Mouse (Mus musculus) retina, embryonic 14.5 days (tissue): Measurements from ENCODE around the gene Fam170b.

Source experiments
- DNase-seq: peaks from one replicate; pipeline ENCODE4 v3.0.0-alpha.2; 2015; ENCODE audit warnings: low spot score

Gene Fam170b

GRCm38 (mm10) chr14:32833847-32834246 lies at the start of gene Fam170b:
Gene Fam170b, plus strand, starts transcription at chr14:32833962.
- DNase-seq: no peak

DNA sequence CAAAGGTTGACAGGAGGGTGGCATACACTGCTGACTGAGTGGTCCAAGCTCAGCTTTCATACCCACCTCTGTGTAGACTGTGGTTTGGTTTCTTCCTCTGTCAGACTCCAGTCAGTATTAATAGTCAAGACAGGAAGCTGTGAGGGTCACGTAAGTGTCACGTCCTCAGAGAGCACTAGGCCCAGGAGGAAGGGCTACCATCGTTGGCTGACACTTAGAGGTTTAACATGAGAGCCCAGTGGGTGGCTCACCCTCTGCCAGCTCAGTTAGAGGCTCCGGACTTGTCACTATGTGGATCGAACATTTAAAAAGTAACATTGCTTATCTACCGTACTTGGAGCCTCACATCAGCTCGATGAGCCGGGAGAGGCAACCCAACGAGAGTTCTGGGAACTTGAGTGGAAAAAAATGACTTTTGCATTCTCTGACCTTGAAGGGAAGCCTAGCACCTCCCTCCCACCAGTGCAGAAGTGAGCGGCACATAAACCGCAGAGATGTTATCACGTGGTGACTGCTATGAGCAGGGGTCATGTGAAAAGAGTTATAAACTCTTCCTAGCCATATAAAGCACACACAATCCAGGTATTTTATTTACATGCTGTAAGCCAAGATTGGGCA lies 49.5 kb upstream of the Fam170b start:
- no peak for DNase-seq

- no peak for DNase-seq
Measured at GRCm38 (mm10) chr14:32784748-32785134, 49.0 kb upstream of the Fam170b start.

DNA sequence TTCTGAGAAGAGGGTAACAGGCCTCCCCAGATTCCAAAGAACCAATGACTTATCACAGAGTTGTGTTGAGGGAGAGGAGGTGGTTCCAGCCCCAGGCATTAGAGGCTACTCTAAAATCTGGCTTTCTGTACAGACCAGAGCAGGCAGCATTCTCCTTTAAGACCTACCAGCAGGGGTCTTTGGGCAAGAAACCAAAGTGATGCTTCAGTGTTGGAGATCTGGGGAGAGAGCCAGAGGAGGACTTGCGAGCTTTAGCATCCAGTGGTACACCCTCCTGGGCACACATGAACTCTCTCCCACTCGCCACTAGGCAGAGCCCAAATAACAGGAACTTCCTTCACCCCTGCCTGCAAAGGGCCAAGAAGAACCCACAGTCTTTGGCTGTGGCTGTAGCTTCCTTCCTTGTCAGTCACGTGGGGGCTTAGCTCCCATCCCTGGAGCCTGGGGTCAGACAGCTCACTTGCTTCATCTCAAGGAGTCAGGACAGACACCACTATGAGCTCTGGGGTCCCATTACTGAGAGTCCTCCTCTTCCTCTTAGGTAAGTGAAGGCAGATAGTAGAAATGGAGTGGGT lies 48.1 kb upstream of the Fam170b start, which contains the start of gene Tmem273:
Gene Tmem273 (plus strand): TSS at position 408 of the 575 bp plus-strand sequence.
- DNase-seq: no peak

- DNase-seq: peak; percentile 6
Measured at GRCm38 (mm10) chr14:32787691-32788090, 46.1 kb upstream of the Fam170b start.

- peak; percentile 40 for DNase-seq
Measured at GRCm38 (mm10) chr14:32796375-32796774, 37.4 kb upstream of the Fam170b start.

DNA sequence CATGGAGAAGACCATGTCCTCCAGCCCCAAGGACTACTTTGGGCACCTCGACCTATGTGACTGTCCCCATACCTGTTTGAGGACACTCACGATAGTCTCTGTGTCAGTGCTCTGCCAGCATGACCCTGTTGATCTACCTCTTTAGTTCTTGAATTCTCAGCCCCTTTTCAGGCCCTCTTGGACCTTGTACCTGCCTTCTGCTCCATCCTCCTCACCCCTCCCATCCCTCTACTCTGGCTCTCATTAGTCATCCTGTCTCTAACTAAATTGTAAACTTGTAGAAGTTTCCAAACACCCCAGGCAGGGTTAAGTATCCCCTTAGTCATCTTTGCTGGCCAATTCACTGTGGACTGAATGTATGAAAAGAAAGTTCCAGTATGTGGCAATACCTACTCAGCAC lies 36.0 kb upstream of the Fam170b start:
- DNase-seq: no peak

DNA sequence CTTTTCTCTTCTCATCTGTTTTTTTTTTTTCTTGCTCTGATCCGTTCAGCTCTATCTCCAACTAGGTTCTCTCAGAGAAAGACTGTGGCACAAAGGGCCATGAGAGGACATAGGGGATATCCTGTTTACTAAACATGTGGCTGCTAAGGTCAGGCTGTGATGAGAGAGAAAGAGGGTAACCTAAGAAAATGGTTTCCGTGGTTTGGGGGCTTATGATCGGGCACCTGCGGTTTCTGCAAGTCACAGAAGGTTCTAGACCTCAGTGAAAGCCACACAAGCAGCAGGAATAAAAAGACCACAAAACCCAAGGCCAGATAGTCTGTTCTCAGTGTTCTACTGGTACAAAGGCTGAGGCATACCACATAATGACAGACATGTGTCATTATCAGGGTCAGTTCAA lies 35.4 kb upstream of the Fam170b start:
- DNase-seq: no peak

DNA sequence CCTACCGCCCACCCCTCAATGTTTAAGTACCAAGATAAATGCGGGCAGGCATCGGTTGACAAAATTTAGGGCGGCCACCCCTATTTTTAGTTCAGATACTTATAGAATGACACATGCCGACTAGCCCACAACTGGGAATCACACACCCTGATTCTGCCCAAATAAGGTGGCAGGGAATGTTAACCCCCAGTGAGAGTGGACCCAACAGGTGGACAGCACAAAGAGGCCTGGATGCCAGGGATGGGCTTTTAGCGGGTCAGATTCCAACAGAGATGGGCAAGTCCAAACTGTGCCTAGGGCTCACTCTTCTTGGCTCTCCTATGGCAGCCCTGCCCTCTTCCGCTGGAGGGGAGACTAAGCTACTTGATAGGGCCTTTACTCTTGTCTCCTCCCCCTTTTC lies 33.7 kb upstream of the Fam170b start:
- no peak for DNase-seq

- DNase-seq: peak; percentile 81
Measured at GRCm38 (mm10) chr14:32801016-32801661, 32.6 kb upstream of the Fam170b start.

DNA sequence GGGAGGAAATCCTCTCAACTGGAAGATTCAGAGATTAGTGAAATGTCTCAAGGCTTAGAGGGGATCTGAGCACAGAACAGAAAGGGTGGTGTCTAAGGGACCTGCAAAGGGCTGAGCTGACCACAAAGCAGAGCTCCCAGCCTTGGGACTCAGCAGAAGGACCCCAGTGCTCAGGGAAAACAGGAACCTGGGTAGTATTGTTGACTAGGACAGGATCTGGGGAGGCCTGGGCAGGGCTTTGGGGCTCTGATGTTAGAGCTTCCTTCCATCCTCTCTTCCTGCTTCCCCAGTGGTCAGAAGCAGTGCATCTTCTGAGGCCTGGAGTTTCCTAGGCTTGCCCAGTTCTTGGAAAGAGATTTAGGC lies 32.1 kb upstream of the Fam170b start:
- DNase-seq: no peak

GRCm38 (mm10) chr14:32810111-32810510 lies 23.7 kb upstream of the Fam170b start:
- DNase-seq: no peak

GRCm38 (mm10) chr14:32812429-32812828 lies 21.3 kb upstream of the Fam170b start:
- DNase-seq: no peak

DNA sequence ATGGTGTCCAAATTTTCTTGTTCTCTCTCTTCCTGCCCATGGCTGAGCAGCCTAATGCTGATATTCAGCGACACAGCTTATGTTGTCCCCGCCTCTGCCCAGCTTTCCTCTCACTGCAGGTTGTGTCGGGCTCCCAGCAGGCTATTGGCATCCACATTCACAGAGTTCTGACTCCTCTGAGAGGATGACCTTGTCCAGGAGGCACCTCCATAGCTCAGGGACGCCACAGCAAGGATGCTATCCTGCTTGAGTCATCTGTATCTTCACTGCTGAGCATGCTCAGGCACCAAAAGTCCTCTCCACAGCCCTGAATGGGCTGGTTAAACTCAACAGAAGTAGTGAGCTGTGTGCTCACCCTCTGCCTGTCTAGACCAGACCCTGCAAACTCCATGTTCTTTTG lies 18.8 kb upstream of the Fam170b start:
- DNase-seq: no peak

DNA sequence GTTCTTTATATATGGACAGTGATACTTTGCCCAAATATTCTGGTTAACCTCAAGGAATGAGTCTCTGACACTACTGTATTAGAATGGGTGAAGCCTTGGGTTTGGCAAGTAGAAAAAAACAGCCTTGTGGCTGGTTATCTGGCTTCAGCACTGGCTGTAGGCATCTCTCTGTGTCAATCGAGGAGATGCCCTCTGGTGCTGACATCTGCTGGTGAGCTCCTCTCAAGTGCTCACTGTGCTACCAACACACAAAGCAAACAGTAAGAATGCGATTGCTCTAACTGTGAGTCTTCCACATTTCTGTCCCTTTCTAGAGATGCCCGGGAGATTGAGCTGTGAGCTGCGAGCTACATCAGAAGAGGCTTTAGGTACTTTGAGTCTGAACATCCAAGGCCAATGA lies 17.2 kb upstream of the Fam170b start:
- no peak for DNase-seq

DNA sequence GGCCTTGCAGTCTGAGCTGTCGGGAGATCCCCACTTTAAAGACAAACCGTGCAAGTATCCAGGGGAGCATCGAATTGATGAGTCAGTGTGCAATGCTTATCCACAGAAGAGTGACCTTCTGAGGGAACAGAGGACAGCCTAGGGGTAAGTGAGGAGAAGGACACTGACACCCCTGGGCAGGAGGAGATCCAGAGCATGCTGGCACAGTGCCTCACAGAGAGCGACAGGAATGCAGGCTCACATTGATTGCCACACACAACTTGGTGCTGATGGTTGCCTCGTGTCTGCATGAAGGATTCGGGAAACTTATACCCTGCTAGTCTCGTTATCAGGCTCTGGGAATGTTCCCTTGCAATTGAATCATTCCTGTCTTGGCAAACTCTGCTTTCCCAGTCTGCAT lies 16.5 kb upstream of the Fam170b start:
- DNase-seq: no peak

DNA sequence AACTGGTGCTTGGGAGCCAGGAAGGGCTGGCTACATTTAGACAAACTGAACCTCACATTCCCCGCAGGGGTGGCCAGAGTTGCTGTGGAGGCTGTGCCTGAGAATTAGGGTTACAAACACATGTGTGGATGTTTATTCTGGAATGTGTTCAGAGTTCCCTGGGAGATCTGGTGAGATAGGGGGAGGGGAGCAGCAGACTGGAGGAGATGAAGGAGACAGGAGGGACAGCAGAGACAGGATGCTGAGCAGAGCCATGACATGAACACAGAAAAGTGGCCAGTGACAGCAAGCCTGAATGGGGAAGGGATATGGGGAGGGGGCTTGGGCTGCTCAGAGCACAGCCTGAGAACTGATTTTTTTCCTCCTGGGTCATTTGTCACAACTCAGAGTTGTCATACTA lies 14.5 kb upstream of the Fam170b start:
- DNase-seq: no peak

DNA sequence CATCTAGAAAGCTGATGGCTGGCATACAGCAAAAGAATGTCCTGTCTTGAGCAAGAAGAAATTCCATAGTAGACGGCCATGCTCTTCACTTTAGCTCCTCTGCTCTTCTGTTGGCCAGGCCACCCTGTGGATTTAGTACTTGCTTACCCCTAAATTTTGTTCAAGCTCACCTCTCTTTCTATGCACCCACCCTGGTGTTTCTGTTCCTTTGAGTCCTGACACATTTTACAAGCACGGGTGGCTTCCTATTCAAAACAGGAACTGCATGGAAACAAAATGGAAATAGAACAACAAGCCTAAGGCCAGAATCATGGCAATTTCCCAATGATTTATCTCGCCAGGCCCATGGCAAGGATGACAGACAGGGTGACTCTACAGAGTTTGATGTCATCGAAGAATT lies 10.9 kb upstream of the Fam170b start:
- DNase-seq: no peak

DNA sequence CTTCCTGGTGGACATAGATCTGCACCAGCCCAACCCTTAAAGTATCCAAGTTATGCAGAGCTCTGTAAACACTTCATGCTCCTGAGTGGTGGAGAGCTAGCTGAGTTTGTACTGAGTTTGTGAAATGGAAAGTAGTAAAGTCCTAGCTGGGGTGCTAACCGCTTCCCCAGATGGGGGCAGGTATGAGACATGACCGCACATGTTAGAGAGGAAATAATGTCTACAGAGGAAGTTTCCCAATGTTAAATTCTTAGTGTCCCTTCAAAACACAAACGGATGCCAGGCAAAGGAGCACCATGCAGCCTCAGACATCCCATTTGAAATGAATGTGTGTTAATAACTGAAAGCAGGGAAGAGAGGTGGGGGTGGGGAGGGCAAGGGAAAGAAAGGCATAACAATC lies 9.9 kb upstream of the Fam170b start:
- peak; percentile 23 for DNase-seq

DNA sequence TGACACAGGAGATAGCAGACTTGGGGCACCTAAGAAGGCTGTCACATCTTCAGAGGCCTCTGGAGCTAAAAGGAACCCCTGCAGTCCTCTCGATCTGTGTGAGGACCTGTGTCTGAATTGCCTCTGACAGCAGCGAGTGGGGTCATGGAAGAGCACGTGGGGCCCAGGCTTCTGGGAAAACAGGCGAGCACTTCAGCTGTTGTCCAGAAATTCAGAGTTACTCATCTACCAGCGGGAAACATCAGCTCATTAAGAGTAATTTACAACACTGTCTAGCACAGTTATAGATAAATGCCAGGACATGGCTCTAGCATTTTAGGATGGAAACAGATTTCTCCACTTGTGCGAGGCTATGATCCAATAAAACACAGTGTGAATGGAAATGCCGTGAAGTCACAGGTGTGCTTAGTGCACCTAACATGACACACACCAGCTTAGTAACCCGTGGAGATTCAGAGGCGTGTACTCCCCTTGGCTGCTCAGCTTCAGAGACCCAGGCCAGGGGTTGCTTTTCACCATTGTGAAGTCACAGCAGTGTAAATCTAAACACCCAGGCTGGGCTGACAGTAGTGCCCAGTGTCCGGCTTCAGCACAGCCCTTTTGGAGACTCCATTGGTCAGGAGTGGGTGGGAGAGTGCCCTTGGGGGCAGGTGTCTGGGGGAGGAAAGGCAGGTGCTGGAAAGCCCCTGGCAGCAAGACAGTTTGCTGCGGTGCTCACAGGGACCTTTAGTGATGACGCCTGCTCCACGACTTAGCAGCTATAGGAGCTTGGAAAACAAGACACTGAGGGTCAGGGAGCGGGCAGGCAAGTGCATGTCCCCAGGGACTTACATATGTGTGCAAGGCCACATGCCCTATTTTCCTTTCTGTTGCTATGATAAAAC lies 9.3 kb upstream of the Fam170b start:
- DNase-seq: peak; percentile 83

- DNase-seq: peak; percentile 83
Measured at GRCm38 (mm10) chr14:32825426-32826032, 8.2 kb upstream of the Fam170b start.

DNA sequence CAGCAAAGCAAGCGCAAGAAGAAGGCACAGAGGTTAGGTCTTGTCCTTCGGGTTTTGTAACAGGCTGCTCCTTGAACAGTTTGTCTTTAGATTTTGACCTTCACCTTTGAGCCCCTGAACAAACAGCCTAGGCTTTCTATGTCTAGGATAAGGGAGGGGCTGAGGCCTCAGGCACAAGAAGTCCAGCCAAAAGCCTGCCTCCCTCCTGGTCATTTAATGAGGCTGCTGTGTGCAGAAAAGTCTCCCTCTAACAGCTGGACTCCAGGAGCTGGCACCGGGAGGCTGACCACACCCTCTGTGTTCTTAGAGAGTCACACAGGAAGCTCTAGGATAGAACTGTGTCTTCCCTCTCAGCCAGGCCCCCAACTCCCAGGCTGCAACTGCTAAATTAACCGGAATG lies 6.6 kb upstream of the Fam170b start:
- no peak for DNase-seq
